Mouse (Mus musculus) thymus, postnatal 0 days (tissue): ENCODE measurements at regions not wholly inside any gene's neighbourhood (a gene's known extent, or its start where the extent isn't known, plus 50 kb on each side); places are given as distances from the start of the nearest gene placed in this dataset.

Experiments used
- DNase-seq: peaks from one replicate; pipeline ENCODE4 v3.0.0-alpha.2; 2015; ENCODE audit warnings: low spot score

GRCm38 (mm10) chr19:30289721-30290120 lies 57.0 kb downstream of the Mbl2 start:
- DNase-seq, result no peak

GRCm38 (mm10) chr19:30295263-30295704 lies 62.5 kb downstream of the Mbl2 start:
- peak; percentile 4 for DNase-seq

GRCm38 (mm10) chr19:30296024-30296423 lies 63.3 kb downstream of the Mbl2 start:
- DNase-seq, result no peak

GRCm38 (mm10) chr19:30299536-30299935 lies 66.8 kb downstream of the Mbl2 start:
- DNase-seq, result no peak

- no peak for DNase-seq
Observed at GRCm38 (mm10) chr19:30302281-30302680, 69.5 kb downstream of the Mbl2 start.

GRCm38 (mm10) chr19:30306379-30306778 lies 73.6 kb downstream of the Mbl2 start:
- DNase-seq, result no peak

GRCm38 (mm10) chr19:30306919-30307318 lies 74.2 kb downstream of the Mbl2 start:
- DNase-seq, result no peak

GRCm38 (mm10) chr19:30317314-30317713 lies 84.6 kb downstream of the Mbl2 start:
- no peak for DNase-seq

GRCm38 (mm10) chr19:30327693-30328092 lies 95.0 kb downstream of the Mbl2 start:
- DNase-seq, result no peak

GRCm38 (mm10) chr19:30328886-30329285 lies 96.1 kb downstream of the Mbl2 start:
- DNase-seq, result no peak

GRCm38 (mm10) chr19:30330792-30331191 lies 98.0 kb downstream of the Mbl2 start:
- no peak for DNase-seq

- no peak for DNase-seq
Observed at GRCm38 (mm10) chr19:30331850-30332249, 99.1 kb downstream of the Mbl2 start.

GRCm38 (mm10) chr19:30344401-30344800 lies 111.7 kb downstream of the Mbl2 start:
- DNase-seq, result no peak

- no peak for DNase-seq
Observed at GRCm38 (mm10) chr19:30348924-30349323, 116.2 kb downstream of the Mbl2 start.

GRCm38 (mm10) chr19:30354981-30355380 lies 122.2 kb downstream of the Mbl2 start:
- no peak for DNase-seq

- no peak for DNase-seq
Observed at GRCm38 (mm10) chr19:30358961-30359360, 126.2 kb downstream of the Mbl2 start.

- peak; percentile 28 for DNase-seq
Observed at GRCm38 (mm10) chr19:30371901-30372300, 139.2 kb downstream of the Mbl2 start.

- DNase-seq, result no peak
Observed at GRCm38 (mm10) chr19:30379767-30380166, 147.0 kb downstream of the Mbl2 start.

GRCm38 (mm10) chr19:30380515-30381206 lies 147.9 kb downstream of the Mbl2 start:
- no peak for DNase-seq

GRCm38 (mm10) chr19:30393791-30394190 lies 155.7 kb downstream of the Dkk1 start:
- DNase-seq, result no peak

GRCm38 (mm10) chr19:30406943-30407342 lies 142.5 kb downstream of the Dkk1 start:
- no peak for DNase-seq

- no peak for DNase-seq
Observed at GRCm38 (mm10) chr19:30419556-30420280, 129.7 kb downstream of the Dkk1 start.

GRCm38 (mm10) chr19:30425627-30426026 lies 123.8 kb downstream of the Dkk1 start:
- DNase-seq, result no peak
